Mouse (Mus musculus) lung, postnatal 0 days (tissue): ENCODE results near the gene Vps50. TPM values are rescaled to one million over a fixed set of nuclear protein-coding genes. Genes with fewer than 3 reads are reported as not detected.

Experiments
- ATAC-seq: fragments of 200-750 bp; cut with Nextera tagmentation; 2 replicates; pipeline ENCODE4 v1.8.0; 2017; ENCODE audit warnings: moderate library complexity
- DNase-seq: peaks from one replicate; pipeline ENCODE4 v3.0.0-alpha.2; 2016; ENCODE audit warnings: low spot score
- H3K27ac ChIP-seq: fragments of 300-500 bp; sonication (generic); 2 replicates; pipeline ENCODE4 v1.5.1; 2014; ENCODE audit warnings: antibody characterized with exemption, mild to moderate bottlenecking, low read length, mixed read lengths
- H3K27me3 ChIP-seq: fragments of 300-500 bp; sonication (generic); replicated peaks from 2 replicates; pipeline ENCODE4 v1.6.1; 2014; ENCODE audit warnings: low read length, mixed read lengths; ENCODE audit not compliant: insufficient read depth
- H3K36me3 ChIP-seq: fragments of 300-500 bp; sonication (generic); 2 replicates; pipeline ENCODE4 v1.6.1; 2014; ENCODE audit warnings: low read length, mixed read lengths; ENCODE audit not compliant: insufficient read depth
- H3K4me1 ChIP-seq: fragments of 300-500 bp; sonication (generic); 2 replicates; pipeline ENCODE4 v1.6.1; 2014; ENCODE audit warnings: antibody characterized with exemption, low read depth, low read length, mixed read lengths; ENCODE audit not compliant: insufficient read depth
- H3K4me2 ChIP-seq: fragments of 300-500 bp; sonication (generic); replicated peaks from 2 replicates; pipeline ENCODE4 v1.6.1; 2014; ENCODE audit warnings: low read depth, mild to moderate bottlenecking, low read length, moderate library complexity, mixed read lengths
- H3K4me3 ChIP-seq: fragments of 300-500 bp; sonication (generic); 2 replicates; pipeline ENCODE4 v1.5.1; 2014; ENCODE audit warnings: low read depth, low read length
- H3K9ac ChIP-seq: fragments of 300-500 bp; sonication (generic); replicated peaks from 2 replicates; pipeline ENCODE4 v1.6.1; 2014; ENCODE audit warnings: low read depth, mild to moderate bottlenecking
- H3K9me3 ChIP-seq: fragments of 300-500 bp; sonication (generic); 2 replicates; pipeline ENCODE4 v1.6.1; 2016; ENCODE audit warnings: low read length, mixed read lengths
- CTCF ChIP-seq: IDR thresholded peaks from 2 replicates; pipeline ENCODE4 v1.5.1; 2016; ENCODE audit warnings: antibody characterized with exemption, mild to moderate bottlenecking
- EP300 ChIP-seq: IDR thresholded peaks from 2 replicates; pipeline ENCODE4 v1.6.1; 2016; ENCODE audit warnings: antibody characterized with exemption, mild to moderate bottlenecking, control low read depth
- WGBS: fragments of 180-500 bp; shearing (Covaris S2); extraction: QIAGEN DNeasy Blood & Tissue Kit; methylation state at CpG from one replicate; pipeline ENCODE4 v1.1.7; 2014; 5-methylcytosine and 5-hydroxymethylcytosine counted together
- polyA plus RNA-seq: library from polyadenylated mRNA; unstranded; fragments of >200 nt; fragmentation: Nextera tagmentation; extraction: Ambion mirVana; gene quantifications from 2 replicates; pipeline ENCODE4 v1.2.1, GENCODE M21; 2015

Gene Vps50
- polyA plus RNA-seq, 1 experiment from 2014 or later, result 18.2 TPM

GRCm38 (mm10) chr6:3565005-3565404 is 66.8 kb downstream of the Vps50 start:
- TF ChIP-seq EP300 (no peak), CTCF (no peak)
- Histone ChIP-seq H3K4me1 (no peaks in the 10 kb centered on the region), H3K27me3 (no peaks in the 10 kb centered on the region), H3K4me2 (no peak overlapping the region), H3K9me3 (no peaks in the 10 kb centered on the region), H3K36me3 (no peaks in the 10 kb centered on the region), H3K4me3 (no peak overlapping the region), H3K27ac (no peak overlapping the region), H3K9ac (no peak overlapping the region)
- WGBS, result 96% methylated on average over 4 of the region's 4 CpGs
- DNase-seq (no peak), ATAC-seq (no peak)

- WGBS, result 94% methylated on average over 1 of the region's 1 CpGs
- Histone ChIP-seq H3K36me3 (no peaks in the 10 kb centered on the region), H3K4me1 (no peaks in the 10 kb centered on the region), H3K27me3 (no peaks in the 10 kb centered on the region), H3K4me3 (no peak overlapping the region), H3K27ac (no peak overlapping the region), H3K9ac (no peak overlapping the region), H3K9me3 (no peaks in the 10 kb centered on the region), H3K4me2 (no peak overlapping the region)
- DNase-seq (no peak), ATAC-seq (no peak)
- TF ChIP-seq EP300, result no peak
- no peak for TF ChIP-seq CTCF
Measured at GRCm38 (mm10) chr6:3565667-3566066, 67.5 kb downstream of the Vps50 start.

GRCm38 (mm10) chr6:3567071-3567610 is 69.0 kb downstream of the Vps50 start:
- Histone ChIP-seq H3K36me3 (no peaks in the 10 kb centered on the region; the same call in 1 of the 2 replicates), H3K4me2 (no peak overlapping the region), H3K9me3 (no peaks in the 10 kb centered on the region), H3K4me3 (no peak overlapping the region), H3K9ac (no peak overlapping the region), H3K27ac (no peak overlapping the region), H3K27me3 (no peaks in the 10 kb centered on the region), H3K4me1 (no peaks in the 10 kb centered on the region)
- no peak for TF ChIP-seq CTCF
- TF ChIP-seq EP300, result peak; percentile 50
- 71% methylated on average over 7 of the region's 7 CpGs for WGBS
- DNase-seq, result peak; percentile 30
- ATAC-seq, result peak; percentile 75

- H3K27me3 ChIP-seq, result no peaks in the 10 kb centered on the region
- WGBS, result 66% methylated on average over 2 of the region's 2 CpGs
- H3K9me3 ChIP-seq, result no peaks in the 10 kb centered on the region
- H3K4me2 ChIP-seq, result no peak overlapping the region
- ATAC-seq (no peak), DNase-seq (no peak)
- H3K27ac ChIP-seq, result no peak overlapping the region
- H3K4me3 ChIP-seq, result no peak overlapping the region
- H3K4me1 ChIP-seq, result no peaks in the 10 kb centered on the region
- no peak overlapping the region for H3K9ac ChIP-seq
- TF ChIP-seq EP300 (no peak), CTCF (no peak)
- H3K36me3 ChIP-seq, result no peaks in the 10 kb centered on the region; the same call in 1 of the 2 replicates
Measured at GRCm38 (mm10) chr6:3572221-3572815, 74.1 kb downstream of the Vps50 start.

GRCm38 (mm10) chr6:3573787-3574186 is 75.6 kb downstream of the Vps50 start:
- H3K36me3 ChIP-seq, result no peaks in the 10 kb centered on the region; the same call in 1 of the 2 replicates
- 92% methylated on average over 8 of the region's 8 CpGs for WGBS
- no peak for ATAC-seq

GRCm38 (mm10) chr6:3585402-3585801 is 87.2 kb downstream of the Vps50 start:
- no peaks in the 10 kb centered on the region for H3K9me3 ChIP-seq
- no peak for ATAC-seq
- no peaks in the 10 kb centered on the region for H3K4me1 ChIP-seq
- H3K4me2 ChIP-seq, result no peak overlapping the region
- no peaks in the 10 kb centered on the region for H3K27me3 ChIP-seq
- no peak overlapping the region for H3K4me3 ChIP-seq
- H3K27ac ChIP-seq, result no peak overlapping the region
- no peak overlapping the region for H3K9ac ChIP-seq
- 72% methylated on average over 1 of the region's 1 CpGs for WGBS
- DNase-seq, result no peak
- TF ChIP-seq EP300 (no peak), CTCF (no peak)
- no peaks in the 10 kb centered on the region for H3K36me3 ChIP-seq

More at GRCm38 (mm10) chr6:3573787-3574186, 75.6 kb downstream of the Vps50 start:
- no peak for DNase-seq
- TF ChIP-seq EP300 (no peak), CTCF (no peak)
- no peaks in the 10 kb centered on the region for H3K4me1 ChIP-seq
- no peak overlapping the region for H3K27ac ChIP-seq
- no peaks in the 10 kb centered on the region for H3K27me3 ChIP-seq
- no peak overlapping the region for H3K4me3 ChIP-seq
- H3K9ac ChIP-seq, result no peak overlapping the region
- H3K4me2 ChIP-seq, result no peak overlapping the region
- H3K9me3 ChIP-seq, result no peaks in the 10 kb centered on the region
